Mouse (Mus musculus): ENCODE results near the gene Smim26. TPM values are rescaled to one million over a fixed set of nuclear protein-coding genes. Genes with fewer than 3 reads are reported as not detected.

Gene Smim26
- polyA plus RNA-seq, 1 experiment, result 24.7 TPM

DNA sequence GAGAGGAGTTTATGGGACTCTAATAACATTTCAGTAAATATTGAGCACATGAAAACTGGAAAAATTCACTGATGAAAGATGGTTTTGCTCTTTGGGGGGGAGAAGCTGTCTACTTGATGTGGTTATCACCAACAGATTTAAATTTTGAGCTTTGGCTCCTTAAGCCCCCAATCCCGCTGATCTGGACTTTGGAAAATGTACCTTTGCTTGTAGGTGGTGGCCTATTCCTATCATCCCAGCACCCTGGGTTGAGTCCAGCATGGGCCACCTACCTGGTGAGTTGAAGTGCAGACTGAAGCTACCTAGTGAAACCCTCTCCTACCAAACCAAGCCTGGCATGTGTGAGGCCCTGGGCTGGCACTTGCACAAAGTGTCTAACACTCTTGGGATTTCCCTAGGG, 7.7 kb downstream of the Smim26 start:
- Histone ChIP-seq H3K4me3 (ENCODE audit: insufficient read depth, low read depth, low read length) (no peak overlapping the region), H3K27me3 (replicated peaks; ENCODE audit: control insufficient read depth, insufficient read depth, low read length) (no peaks in the 10 kb centered on the region), H3K4me1 (ENCODE audit: control insufficient read depth, insufficient read depth, low read length) (no peaks in the 10 kb centered on the region), H3K36me3 (ENCODE audit: control insufficient read depth, insufficient read depth, low read length) (no peaks in the 10 kb centered on the region), H3K27ac (ENCODE audit: insufficient read depth, low read depth, low read length) (no peak overlapping the region)
- no peak for TF ChIP-seq CTCF (conservative IDR thresholded peaks at IDR 0.05; ENCODE audit: insufficient read depth, insufficient read length, low read depth, low read length)
- no peak for TF ChIP-seq POLR2A (IDR thresholded peaks at IDR 0.05; ENCODE audit: low read depth, low read length)
- DNase-seq, result no peak
- WGBS, result 97% methylated on average over 1 of the region's 1 CpGs

DNA sequence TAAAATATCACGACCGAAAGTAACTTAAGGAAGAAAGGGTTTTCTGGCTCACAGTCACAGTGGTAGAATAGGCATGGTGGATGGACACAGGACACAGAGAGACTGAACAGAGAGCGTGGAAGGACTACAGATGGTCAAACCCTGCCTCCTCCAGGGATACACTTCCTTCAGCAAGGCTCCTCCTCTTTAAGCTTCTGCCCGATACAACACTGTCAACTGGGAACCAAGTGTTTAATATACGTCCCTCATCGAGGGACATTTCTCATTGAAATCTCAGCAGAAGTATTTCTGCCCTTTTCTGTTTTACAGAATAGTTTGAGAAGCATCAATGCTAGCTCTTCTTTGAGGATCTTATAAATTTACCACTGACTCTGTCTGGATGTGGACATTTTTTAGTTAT, 20.1 kb downstream of the Smim26 start:
- Histone ChIP-seq H3K4me1 (ENCODE audit: control insufficient read depth, insufficient read depth, low read length) (no peaks in the 10 kb centered on the region), H3K27ac (ENCODE audit: insufficient read depth, low read depth, low read length) (no peak overlapping the region), H3K27me3 (replicated peaks; ENCODE audit: control insufficient read depth, insufficient read depth, low read length) (no peaks in the 10 kb centered on the region), H3K36me3 (ENCODE audit: control insufficient read depth, insufficient read depth, low read length) (no peaks in the 10 kb centered on the region), H3K4me3 (ENCODE audit: insufficient read depth, low read depth, low read length) (no peak overlapping the region)
- DNase-seq, result no peak
- no peak for TF ChIP-seq POLR2A (IDR thresholded peaks at IDR 0.05; ENCODE audit: low read depth, low read length)
- TF ChIP-seq CTCF (conservative IDR thresholded peaks at IDR 0.05; ENCODE audit: insufficient read depth, insufficient read length, low read depth, low read length), result no peak
- WGBS, result 96% methylated on average over 6 of the region's 6 CpGs

DNA sequence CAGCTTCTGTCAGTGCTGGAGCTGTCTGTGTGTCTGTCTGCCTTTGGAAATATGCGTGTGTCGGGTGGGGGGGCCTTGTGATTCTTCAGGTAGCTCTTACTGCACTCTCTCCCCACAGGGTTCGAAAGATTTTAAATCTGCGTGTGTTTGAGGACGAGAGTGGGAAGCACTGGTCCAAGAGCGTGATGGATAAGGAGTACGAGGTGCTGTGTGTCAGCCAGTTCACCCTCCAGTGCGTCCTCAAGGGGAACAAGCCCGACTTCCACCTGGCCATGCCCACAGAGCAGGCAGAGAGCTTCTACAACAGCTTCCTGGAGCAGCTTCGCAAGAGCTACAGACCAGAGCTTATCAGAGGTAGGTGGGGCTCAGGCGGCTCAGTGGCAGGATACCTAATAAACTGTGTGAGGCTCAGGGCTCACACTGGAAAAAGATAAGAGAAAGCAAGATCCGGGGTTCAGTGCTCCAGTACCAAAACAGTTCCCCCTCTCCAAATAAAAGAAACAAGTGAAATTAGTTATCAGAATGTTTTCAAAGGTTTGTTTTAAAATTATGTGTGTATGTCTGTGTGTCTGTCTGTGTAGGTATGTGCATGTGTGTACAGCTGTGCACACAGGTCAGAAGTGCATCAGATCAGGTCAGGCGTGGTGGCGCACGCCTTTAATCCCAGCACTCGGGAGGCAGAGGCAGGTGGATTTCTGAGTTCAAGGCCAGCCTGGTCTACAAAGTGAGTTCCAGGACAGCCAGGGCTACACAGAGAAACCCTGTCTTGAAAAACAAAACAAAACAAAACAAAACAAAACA, 23.4 kb downstream of the Smim26 start:
- H3K4me3 ChIP-seq (ENCODE audit: insufficient read depth, low read depth, low read length), result no peak overlapping the region
- WGBS, result 94% methylated on average over 16 of the region's 16 CpGs
- no peak overlapping the region for H3K27ac ChIP-seq (ENCODE audit: insufficient read depth, low read depth, low read length)
- no peaks in the 10 kb centered on the region for H3K27me3 ChIP-seq (replicated peaks; ENCODE audit: control insufficient read depth, insufficient read depth, low read length)
- no peak for DNase-seq
- TF ChIP-seq POLR2A (IDR thresholded peaks at IDR 0.05; ENCODE audit: low read depth, low read length) (no peak), CTCF (conservative IDR thresholded peaks at IDR 0.05; ENCODE audit: insufficient read depth, insufficient read length, low read depth, low read length) (no peak)
- H3K36me3 ChIP-seq (ENCODE audit: control insufficient read depth, insufficient read depth, low read length), result no peaks in the 10 kb centered on the region
- H3K4me1 ChIP-seq (ENCODE audit: control insufficient read depth, insufficient read depth, low read length), result no peaks in the 10 kb centered on the region

DNA sequence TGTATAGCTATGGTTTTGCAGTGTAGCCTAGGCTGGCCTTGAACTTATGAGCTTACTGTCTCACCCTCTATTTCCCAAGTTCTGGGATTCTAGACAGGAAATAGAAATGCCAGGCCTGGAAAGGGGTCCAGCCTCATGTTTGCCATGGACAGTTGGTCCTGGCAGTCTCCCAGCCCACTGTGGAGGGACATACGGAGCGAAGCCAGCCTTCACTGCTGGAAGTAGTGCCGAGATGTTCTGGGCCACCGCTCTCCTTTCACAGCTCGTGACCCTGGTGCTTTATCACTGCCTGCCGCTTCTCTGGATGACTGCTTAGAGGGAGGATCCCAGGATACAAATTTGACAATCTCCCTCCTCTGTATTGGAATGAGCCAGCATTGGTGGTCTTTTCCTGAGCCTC, 27.6 kb downstream of the Smim26 start:
- no peak for TF ChIP-seq POLR2A (IDR thresholded peaks at IDR 0.05; ENCODE audit: low read depth, low read length)
- no peak for TF ChIP-seq CTCF (conservative IDR thresholded peaks at IDR 0.05; ENCODE audit: insufficient read depth, insufficient read length, low read depth, low read length)
- WGBS, result 62% methylated on average over 6 of the region's 6 CpGs
- H3K4me1 ChIP-seq (ENCODE audit: control insufficient read depth, insufficient read depth, low read length), result no peaks in the 10 kb centered on the region
- DNase-seq, result no peak
- H3K27me3 ChIP-seq (replicated peaks; ENCODE audit: control insufficient read depth, insufficient read depth, low read length), result no peaks in the 10 kb centered on the region
- no peaks in the 10 kb centered on the region for H3K36me3 ChIP-seq (ENCODE audit: control insufficient read depth, insufficient read depth, low read length)
- no peak overlapping the region for H3K4me3 ChIP-seq (ENCODE audit: insufficient read depth, low read depth, low read length)
- H3K27ac ChIP-seq (ENCODE audit: insufficient read depth, low read depth, low read length), result no peak overlapping the region

- TF ChIP-seq CTCF (conservative IDR thresholded peaks at IDR 0.05; ENCODE audit: insufficient read depth, insufficient read length, low read depth, low read length), result no peak
- no peak for TF ChIP-seq POLR2A (IDR thresholded peaks at IDR 0.05; ENCODE audit: low read depth, low read length)
- Histone ChIP-seq H3K27me3 (replicated peaks; ENCODE audit: control insufficient read depth, insufficient read depth, low read length) (no peaks in the 10 kb centered on the region), H3K27ac (ENCODE audit: insufficient read depth, low read depth, low read length) (no peak overlapping the region), H3K4me1 (ENCODE audit: control insufficient read depth, insufficient read depth, low read length) (no peaks in the 10 kb centered on the region), H3K36me3 (ENCODE audit: control insufficient read depth, insufficient read depth, low read length) (no peaks in the 10 kb centered on the region), H3K4me3 (ENCODE audit: insufficient read depth, low read depth, low read length) (no peak overlapping the region)
- no peak for DNase-seq
- 91% methylated on average over 2 of the region's 2 CpGs for WGBS
Measured at GRCm38 (mm10) chr2:144633551-144633950, 39.7 kb downstream of the Smim26 start.

DNA sequence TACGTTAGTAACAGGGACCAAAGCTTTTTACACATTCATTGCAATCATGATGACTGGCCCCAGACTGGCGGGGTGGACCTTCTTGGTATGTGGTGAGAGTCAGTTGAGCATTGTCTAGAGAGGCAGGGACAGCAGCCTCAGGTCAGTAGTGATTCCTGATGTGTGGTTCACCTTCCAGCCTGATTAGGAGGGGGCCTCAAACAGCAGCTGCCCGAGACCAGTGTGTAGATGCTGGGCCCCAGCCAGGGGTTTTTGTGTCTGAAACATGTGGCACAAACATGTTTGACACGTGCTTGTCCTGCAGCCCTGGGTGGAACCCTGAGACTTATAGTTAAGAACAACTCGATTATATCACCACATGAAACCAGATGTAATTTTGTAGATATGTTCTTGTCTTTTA, 40.4 kb downstream of the Smim26 start:
- no peak overlapping the region for H3K4me3 ChIP-seq (ENCODE audit: insufficient read depth, low read depth, low read length)
- no peaks in the 10 kb centered on the region for H3K27me3 ChIP-seq (replicated peaks; ENCODE audit: control insufficient read depth, insufficient read depth, low read length)
- DNase-seq, result peak; percentile 17
- H3K27ac ChIP-seq (ENCODE audit: insufficient read depth, low read depth, low read length), result peak overlapping the region; percentile 1; the same call in 1 of the 2 replicates
- no peaks in the 10 kb centered on the region for H3K4me1 ChIP-seq (ENCODE audit: control insufficient read depth, insufficient read depth, low read length)
- 55% methylated on average over 5 of the region's 5 CpGs for WGBS
- no peaks in the 10 kb centered on the region for H3K36me3 ChIP-seq (ENCODE audit: control insufficient read depth, insufficient read depth, low read length)
- TF ChIP-seq CTCF (conservative IDR thresholded peaks at IDR 0.05; ENCODE audit: insufficient read depth, insufficient read length, low read depth, low read length) (no peak), POLR2A (IDR thresholded peaks at IDR 0.05; ENCODE audit: low read depth, low read length) (no peak)

GRCm38 (mm10) chr2:144634729-144635128, 40.9 kb downstream of the Smim26 start:
- Histone ChIP-seq H3K4me3 (ENCODE audit: insufficient read depth, low read depth, low read length) (no peak overlapping the region), H3K27ac (ENCODE audit: insufficient read depth, low read depth, low read length) (no peak overlapping the region), H3K27me3 (replicated peaks; ENCODE audit: control insufficient read depth, insufficient read depth, low read length) (no peaks in the 10 kb centered on the region), H3K36me3 (ENCODE audit: control insufficient read depth, insufficient read depth, low read length) (no peaks in the 10 kb centered on the region), H3K4me1 (ENCODE audit: control insufficient read depth, insufficient read depth, low read length) (no peaks in the 10 kb centered on the region)
- TF ChIP-seq CTCF (conservative IDR thresholded peaks at IDR 0.05; ENCODE audit: insufficient read depth, insufficient read length, low read depth, low read length), result no peak
- TF ChIP-seq POLR2A (IDR thresholded peaks at IDR 0.05; ENCODE audit: low read depth, low read length), result no peak
- 62% methylated on average over 2 of the region's 2 CpGs for WGBS
- peak; percentile 21 for DNase-seq
